Mouse (Mus musculus): ENCODE measurements at regions not wholly inside any gene's neighbourhood (a gene's known extent, or its start where the extent isn't known, plus 50 kb on each side); places are given as distances from the start of the nearest gene placed in this dataset.

DNA sequence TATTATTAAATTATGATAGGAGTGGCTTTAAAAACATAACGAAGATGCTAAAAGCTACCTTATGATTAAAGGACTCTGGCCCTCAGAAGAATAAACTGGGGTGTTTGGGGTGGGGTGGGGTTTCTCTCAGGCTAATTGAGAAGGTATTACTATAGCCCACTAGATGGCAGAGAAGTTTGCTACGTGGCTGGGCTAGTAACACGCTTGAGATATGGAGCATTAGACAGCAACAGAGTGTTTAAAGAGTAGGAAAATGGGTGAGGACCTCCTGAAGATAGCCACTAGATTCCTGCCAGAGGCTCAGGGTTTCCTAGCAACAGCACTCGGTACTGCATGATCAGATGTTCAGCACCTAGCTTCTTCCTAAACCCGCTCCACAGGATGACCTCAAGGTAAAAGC is 76.7 kb upstream of the Gpc5 start:
- DNase-seq (ENCODE audit: low spot score): no peak

DNA sequence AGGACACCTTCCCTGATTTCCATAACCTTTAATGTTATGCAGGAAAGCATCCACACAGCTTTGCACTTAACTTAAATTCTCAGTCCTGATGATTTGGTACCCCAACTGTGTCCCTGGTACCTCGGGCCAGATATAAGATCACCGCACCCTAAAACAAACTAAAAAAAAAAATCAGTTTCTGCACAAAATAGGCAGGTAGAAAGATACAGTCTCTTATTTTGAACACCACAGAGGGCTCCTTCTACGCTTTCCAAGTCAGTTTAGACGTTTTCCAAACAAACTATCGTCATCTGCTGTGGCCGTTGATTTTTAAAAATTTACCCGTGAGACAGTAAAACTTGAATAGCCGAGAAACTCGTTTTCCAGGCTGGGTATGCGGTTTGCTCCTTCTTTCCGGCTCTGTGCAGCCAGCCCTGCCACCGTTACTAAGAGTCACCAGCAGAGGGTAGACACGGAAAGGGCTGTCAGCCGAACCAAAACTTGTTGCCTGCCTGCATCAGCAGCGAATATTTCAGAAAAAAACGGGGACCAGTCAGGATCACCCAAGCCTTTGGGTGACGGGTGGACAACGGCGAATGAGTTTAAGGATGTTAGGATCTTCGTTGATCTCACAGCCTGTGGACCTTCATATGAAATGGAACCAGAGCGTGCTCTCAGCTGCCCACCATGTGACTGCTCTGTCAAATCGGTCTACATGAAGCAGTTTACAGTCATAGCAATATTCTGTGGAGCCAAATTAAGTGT is 74.4 kb upstream of the Gpc5 start:
- DNase-seq (ENCODE audit: low spot score): peak; percentile 23

DNA sequence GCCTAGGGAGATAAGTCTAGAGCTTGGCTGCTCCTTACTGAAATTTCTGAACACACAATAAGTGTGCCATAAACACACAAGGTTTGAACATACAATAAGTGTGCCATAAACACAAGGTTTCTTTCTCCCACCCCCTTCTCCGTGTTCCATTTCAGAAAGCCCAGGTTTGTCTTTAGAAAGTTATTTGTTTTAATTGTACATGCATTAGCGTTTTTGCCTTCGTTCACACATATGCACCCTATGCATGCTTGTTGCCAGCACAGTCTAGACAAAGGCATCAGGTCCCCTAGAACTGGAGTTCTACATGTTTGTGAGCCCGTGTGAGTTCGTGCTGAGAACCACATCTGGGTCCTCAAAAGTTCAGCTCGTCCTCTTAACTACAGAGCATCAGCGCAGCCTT is 64.0 kb upstream of the Gpc5 start:
- DNase-seq (ENCODE audit: low spot score): no peak

DNA sequence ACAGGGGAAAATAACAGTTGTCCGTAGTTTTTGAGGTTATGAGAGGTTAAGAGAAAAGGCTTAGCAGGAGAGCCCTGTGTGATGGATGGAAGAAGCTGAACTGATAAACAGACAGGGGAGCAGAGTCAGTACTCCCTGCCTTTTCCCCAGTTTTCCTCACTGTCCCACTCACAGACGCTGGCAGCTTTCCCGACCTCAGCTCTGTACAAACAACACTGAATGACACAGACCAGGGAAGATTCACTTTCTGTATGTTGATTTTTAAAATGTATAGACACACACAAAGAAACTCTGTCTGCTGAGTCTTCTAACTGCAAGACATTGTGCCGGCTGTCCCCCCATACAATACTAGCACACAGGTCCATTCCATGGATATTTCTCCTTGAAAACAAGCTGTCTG is 60.3 kb upstream of the Gpc5 start:
- no peak for DNase-seq (ENCODE audit: low spot score)

DNA sequence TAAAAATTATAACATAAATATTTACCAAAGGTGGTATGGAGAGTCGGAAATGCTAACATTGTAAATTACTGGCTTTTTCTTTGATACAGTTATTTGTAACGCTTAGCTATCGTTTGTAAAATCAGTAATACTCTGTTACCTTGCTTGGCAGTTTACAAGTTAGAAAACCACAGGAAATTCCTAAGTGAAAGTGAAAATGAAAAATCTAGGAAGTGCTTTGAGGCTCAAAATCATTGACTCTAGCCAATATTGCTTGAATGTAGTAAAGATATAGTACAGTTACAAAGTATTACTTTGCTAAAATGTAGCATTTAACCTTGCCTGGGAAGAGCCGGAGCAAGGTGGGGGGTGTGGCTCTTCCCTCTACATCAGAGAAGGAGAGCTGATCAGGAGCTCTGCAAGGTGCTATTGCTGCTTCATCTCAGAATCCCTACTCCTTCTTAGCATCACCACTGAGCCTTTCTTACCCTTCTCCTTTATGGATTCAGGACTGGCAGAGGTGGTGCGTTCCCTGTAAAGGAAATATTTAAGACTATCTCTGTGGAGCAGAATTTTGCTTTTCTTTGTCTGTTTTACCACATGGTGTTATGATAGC is 58.5 kb upstream of the Gpc5 start:
- no peak for DNase-seq (ENCODE audit: low spot score)

DNA sequence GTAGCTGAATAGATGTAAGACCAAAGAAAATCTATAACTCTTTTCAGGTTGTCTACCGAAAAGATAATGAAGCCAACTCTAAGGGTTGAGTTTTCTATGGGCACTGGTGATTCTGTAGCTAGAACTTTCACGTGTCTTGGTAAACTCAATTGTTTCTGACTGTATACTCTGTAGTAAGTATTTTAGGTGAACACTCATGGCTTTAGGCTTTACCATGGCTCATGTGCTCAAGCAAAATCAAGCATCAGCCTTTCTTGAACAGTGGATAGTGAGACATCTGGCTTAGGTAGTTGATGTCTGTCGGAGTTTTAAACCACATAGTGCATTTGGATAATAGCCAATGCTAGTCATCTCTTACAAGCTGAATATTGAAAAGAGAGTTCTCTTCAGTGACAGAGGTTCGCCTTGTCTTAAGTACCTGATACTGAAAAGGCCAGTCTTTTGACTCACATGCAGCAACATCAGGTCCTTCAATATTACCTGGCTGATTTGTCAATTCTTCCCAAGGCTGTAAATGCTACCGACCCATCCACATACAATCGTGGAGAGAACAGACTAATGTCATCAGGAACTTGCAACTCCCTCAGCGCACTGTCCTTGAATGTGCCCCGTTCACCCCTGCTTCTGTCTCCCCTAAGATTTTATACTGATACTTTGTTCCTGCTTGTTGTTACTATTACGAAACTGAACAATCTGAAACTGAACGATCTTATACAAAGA is 57.1 kb upstream of the Gpc5 start:
- DNase-seq (ENCODE audit: low spot score): no peak

DNA sequence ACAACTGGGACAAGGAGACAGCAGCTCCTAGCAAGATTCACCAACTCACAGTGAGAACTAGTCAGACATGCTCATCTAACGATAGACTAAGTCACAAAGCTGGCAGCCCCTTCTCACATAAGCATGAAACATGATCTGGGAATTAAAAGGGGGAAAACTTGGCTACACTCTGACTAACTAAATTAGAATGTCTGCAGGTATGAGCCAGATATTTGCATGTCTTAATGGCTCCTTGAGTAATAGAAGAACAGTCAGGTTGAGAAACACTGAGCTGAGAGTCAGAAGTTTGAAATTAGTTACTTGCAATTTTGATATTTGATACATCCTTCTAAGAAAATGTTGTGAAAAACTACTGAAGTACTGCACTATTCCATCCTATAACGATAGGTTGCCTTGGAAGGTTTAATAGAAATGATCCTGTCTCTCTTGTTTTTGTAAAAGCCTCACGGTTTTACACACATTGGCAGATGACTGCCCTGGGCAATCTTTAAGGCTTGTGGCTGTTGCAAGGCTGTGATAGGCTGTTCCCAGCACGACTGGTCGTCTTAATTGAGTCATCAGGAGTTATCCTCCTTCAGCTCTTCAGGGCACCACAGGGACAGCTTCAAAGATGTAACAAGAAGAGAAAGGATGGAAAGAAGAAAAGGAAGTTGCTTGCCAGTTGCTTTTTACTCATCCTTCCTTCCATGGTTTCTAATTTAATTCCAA is 54.8 kb upstream of the Gpc5 start:
- DNase-seq (ENCODE audit: low spot score): no peak

DNA sequence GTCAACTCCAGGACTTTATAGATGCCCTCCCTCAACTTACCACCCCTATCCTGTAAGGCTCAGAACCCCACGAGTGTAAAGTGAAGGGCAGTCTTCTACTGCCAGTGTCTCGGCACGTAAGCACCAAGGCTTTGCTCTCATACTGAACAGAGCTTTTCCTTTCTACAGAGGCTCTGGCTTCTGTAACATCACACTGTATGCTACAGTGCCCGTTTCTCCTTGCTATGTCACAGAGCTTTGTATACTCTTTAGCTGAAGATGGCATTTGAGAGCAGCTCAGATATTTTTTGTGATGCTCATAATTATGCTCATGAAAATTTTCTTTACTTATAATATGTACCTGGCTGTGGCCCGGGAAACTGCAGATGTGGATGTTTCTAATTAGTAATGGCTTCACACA is 53.2 kb upstream of the Gpc5 start:
- DNase-seq (ENCODE audit: low spot score): no peak

DNA sequence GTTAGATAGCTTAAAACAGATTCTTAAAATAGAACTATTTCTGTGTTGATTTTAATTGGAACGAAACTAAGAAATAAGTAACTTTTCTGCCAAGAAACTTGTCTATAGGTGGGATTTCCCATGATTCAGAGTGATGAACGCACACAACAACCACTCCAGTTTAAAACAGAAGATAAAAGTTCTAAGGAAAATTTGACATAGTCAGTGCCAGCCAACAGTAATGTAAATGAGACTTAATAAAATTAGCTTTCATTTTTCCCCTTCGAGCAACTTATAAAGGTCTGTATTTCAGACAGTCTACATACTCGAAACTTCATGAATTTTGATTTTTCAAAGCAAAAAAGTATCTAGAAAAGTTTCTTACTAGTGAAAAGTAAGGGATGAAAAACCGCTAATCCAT is 52.5 kb upstream of the Gpc5 start:
- no peak for DNase-seq (ENCODE audit: low spot score)

DNA sequence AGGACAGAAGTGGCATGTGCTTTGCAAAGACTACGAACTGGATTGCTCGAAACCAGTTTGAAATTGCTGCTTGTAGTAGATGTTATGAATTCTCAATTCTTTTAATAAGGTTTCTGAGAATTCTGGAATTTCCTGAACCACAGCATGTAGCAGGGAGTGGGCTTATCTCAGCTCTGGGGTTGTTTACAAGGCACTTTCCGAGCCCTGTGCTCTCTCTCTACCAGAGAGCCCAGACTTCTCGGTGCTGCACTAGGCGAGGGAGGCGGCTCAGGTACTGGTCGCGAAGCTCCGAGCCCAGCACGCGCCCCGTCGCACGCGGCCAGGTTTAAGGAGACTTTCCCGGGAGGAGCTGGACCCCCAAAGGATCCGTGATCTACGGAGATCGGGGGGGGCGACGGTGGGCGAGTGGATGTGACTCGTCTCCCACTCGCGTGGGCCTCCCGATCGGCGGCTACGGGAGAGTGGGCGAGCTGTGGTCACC is 51.9 kb upstream of the Gpc5 start:
- DNase-seq (ENCODE audit: low spot score): peak; percentile 64

DNA sequence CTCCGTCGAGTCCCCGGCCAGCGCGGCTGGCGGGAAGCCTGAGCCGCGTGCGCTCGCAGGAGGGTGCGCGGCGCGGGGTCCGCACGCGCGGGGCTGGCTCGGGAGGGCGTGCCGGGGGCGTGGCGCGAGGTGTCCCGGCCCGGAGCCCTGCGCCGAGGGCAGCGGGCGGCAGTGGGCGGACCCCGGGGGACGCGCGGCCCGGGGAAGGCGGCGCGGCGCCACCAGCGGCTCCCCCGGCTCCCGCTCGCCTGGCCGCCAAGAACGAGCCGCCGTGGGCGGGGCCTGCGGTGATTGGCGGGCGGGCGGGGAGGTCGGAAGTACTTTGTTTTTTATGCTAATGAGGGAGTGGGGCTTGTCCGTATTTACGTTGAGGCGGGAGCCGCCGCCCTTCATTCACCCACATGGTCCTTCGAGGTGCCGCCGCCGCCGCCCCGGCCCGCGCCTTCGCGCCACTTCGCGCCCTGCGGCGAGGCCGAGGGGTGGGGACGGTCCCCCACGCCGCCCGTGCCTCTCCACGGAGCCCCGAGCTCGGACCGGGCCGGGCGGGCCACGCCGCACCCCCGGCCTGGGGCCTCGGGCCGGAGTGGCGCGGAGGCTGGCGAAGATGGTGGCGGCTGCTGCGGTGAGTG is 51.3 kb upstream of the Gpc5 start:
- DNase-seq (ENCODE audit: low spot score): peak; percentile 83

DNA sequence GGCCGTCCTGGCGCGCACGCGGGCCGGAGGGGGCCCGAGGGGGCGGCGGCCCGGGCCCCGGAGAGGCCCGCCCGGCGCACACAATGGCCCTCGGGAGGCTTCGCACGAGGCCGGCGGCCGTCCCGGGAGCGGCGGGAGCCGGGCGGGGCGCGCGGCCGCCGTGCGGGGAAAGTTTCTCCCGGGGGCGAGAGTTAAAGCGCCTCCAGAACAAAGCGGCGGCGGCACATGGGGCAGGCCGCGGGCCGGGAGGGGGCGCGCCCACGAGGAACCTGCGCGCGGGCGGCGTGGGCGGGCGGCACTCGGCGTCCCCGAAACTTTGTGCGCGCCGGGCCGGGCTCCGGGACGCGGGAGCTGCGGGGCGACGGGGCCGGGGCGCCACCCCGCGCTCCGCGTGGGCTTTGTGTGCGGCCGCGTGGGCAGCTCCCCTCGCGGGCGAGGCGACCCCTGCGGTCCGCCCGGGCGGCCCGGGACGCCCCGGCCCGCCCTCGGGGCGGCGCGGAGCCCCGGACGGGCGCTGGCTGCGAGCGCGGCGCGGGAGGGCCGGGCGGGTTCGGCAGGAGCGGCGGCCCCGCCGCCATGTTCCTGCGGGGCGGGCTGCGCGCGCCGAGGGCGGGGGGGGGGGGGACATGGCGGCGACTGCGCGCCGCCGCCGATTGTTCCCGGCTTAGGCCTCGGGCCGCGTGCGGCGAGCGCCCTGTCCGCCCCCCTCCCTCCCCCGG is 50.5 kb upstream of the Gpc5 start:
- no peak for DNase-seq (ENCODE audit: low spot score)

DNA sequence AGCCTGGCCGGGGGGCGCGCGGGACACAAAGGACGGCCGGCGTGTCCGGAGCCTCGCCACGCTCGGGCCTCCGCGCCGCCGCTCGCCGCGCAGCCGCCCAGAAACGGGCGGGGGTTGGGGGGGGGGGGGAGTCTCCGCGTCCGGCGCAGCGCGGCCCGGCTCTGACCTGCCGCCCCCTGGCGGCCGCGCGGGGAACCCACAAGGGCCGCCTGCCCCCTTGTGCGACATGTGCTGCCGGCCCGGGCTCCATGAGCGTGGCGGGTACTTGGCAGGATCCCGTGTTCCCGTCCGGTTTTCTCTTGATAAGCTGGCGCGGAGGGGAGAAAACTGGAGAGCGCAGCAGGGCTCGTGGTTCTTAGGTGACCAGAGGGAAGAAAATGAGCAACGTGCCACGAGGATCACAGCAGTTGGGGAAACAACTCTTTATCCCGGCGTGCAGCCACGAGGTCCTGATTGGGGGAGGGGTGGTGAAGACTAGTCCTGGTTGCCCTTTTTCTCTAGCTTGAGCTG is 49.9 kb upstream of the Gpc5 start:
- peak; percentile 73 for DNase-seq (ENCODE audit: low spot score)

All from c-Kit-positive CD71-positive TER-119-positive erythroid progenitor cells, embryonic 14.5 days (primary cell).